Mouse (Mus musculus) bone marrow macrophage, adult 2 months (primary cell): ENCODE data around the gene Sept9.

ENCODE experiments used
- CTCF ChIP-seq: IDR thresholded peaks from 2 replicates; pipeline ENCODE4 v1.5.1; 2012; ENCODE audit warnings: low read depth, mild to moderate bottlenecking, low read length, moderate library complexity
- POLR2A ChIP-seq: IDR thresholded peaks from 2 replicates; pipeline ENCODE4 v1.6.1; 2012; ENCODE audit warnings: mild to moderate bottlenecking, low read depth, low read length, borderline replicate concordance

DNA sequence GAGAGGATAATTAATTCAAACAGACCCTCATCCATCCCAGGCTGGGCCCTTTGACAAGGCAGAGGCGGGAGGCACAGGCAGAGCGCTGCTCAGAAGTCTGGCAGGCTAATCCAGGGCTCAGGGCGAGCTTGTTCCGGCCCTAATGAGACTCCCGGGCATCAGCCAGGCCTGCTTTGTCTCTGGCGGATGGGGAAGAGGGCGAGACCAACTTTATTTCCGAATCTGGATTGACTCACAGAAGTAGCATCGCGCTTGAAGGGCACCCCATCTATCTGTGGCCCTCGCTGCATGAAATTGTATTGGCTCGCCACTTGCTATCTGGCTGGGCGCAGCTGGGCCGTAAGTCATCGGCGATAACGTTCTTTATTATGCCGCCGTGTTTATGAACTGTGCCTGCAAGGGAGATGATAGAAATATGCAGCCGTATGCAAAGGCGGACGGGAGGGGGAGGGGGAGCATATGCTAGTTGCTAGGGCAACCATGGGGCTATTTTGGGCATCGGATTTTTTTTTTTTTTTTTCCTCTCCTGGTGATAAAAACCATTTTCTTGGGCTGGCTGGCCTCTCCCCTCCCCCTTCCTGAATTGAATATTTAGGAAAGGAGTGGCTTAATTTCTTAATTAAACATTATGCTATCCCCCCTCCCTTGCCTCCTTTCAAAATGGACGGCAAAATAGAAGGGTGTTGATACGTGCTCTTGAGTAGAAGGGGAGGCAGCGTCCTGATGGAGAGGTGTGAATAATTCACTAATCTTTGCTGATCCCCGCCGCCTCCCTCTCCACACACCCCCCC lies 208.4 kb downstream of the Sept9 start:
- TF ChIP-seq POLR2A (no peak), CTCF (no peak)
